Comparison of ENCODE assay signal across 8 mouse cellular contexts in genomic region chr13:40843418-40844067, GRCm38 (mm10). TPM values are rescaled to one million over a fixed set of nuclear protein-coding genes. Genes with fewer than 3 reads are reported as not detected.
A peak's percentile ranks its signal among the peaks of the same experiment; 100 is the strongest.
DNase-seq lines count a peak whose midpoint lies in the region; ATAC-seq and TF ChIP-seq lines count a peak whose summit lies in the region.

No protein-coding gene starts in this region.

- no peak; the same call in 1 of the 2 replicates for ATAC-seq in hindbrain, embryonic 11.5 days (ENCODE audit: low FRiP score)
- no peak for ATAC-seq in hindbrain, embryonic 12.5 days (ENCODE audit: low FRiP score)
- ATAC-seq in intestine, postnatal 0 days: peak; percentile 25; the same call in 1 of the 2 replicates
- ATAC-seq in midbrain, embryonic 16.5 days: peak; percentile 66

- no peaks in the 10 kb centered on the region for H3K9me3 ChIP-seq in hindbrain, embryonic 11.5 days (ENCODE audit: control insufficient read depth, low read length)
- H3K9me3 ChIP-seq in hindbrain, embryonic 12.5 days (replicated peaks): no peaks in the 10 kb centered on the region
- no peaks in the 10 kb centered on the region for H3K9me3 ChIP-seq in intestine, postnatal 0 days (ENCODE audit: control insufficient read depth)
- H3K9me3 ChIP-seq in midbrain, embryonic 16.5 days (replicated peaks; ENCODE audit: control insufficient read depth, low read length, poor library complexity, severe bottlenecking): no peaks in the 10 kb centered on the region

- no peaks in the 10 kb centered on the region for H3K4me1 ChIP-seq in hindbrain, embryonic 11.5 days (replicated peaks; ENCODE audit: control insufficient read depth, insufficient read depth, low read length)
- no peaks in the 10 kb centered on the region for H3K4me1 ChIP-seq in hindbrain, embryonic 12.5 days
- H3K4me1 ChIP-seq in intestine, postnatal 0 days (replicated peaks; ENCODE audit: control insufficient read depth, insufficient read depth, low read length): no peaks in the 10 kb centered on the region
- no peaks in the 10 kb centered on the region for H3K4me1 ChIP-seq in midbrain, embryonic 16.5 days (ENCODE audit: control insufficient read depth, insufficient read depth, low read length)

- no peaks in the 10 kb centered on the region for H3K27me3 ChIP-seq in hindbrain, embryonic 11.5 days (ENCODE audit: control insufficient read depth, insufficient read depth, low read length)
- no peaks in the 10 kb centered on the region for H3K27me3 ChIP-seq in hindbrain, embryonic 12.5 days
- H3K27me3 ChIP-seq in intestine, postnatal 0 days (replicated peaks; ENCODE audit: control insufficient read depth, insufficient read depth, low read length): no peaks in the 10 kb centered on the region
- no peaks in the 10 kb centered on the region for H3K27me3 ChIP-seq in midbrain, embryonic 16.5 days (ENCODE audit: control insufficient read depth, insufficient read depth, low read depth, low read length)

- intact Hi-C loops in gastrocnemius, adult 2 months (cut with DNase I): loop anchor here (1.0 to 5.0 kb wide), 3 partner anchors 134 to 394 kb away; no protein-coding TSS in a partner anchor
- intact Hi-C loops in left cerebral cortex, postnatal 36 days (cut with DNase I): loop anchor here (5.0 kb wide), 1 partner anchor 394 kb away; no protein-coding TSS in a partner anchor

- no peak overlapping the region for H3K9ac ChIP-seq in hindbrain, embryonic 11.5 days (ENCODE audit: low read depth, low read length)
- no peak overlapping the region for H3K9ac ChIP-seq in hindbrain, embryonic 12.5 days
- H3K9ac ChIP-seq in intestine, postnatal 0 days (ENCODE audit: low read depth, low read length): no peak overlapping the region
- H3K9ac ChIP-seq in midbrain, embryonic 16.5 days (ENCODE audit: low read depth, low read length): no peak overlapping the region

- 26% methylated on average over 5 of the region's 5 CpGs for WGBS in hindbrain, embryonic 11.5 days
- WGBS in hindbrain, embryonic 12.5 days: 23% methylated on average over 5 of the region's 5 CpGs
- 15% methylated on average over 5 of the region's 5 CpGs for WGBS in intestine, postnatal 0 days
- 22% methylated on average over 5 of the region's 5 CpGs for WGBS in midbrain, embryonic 16.5 days

- H3K4me2 ChIP-seq in hindbrain, embryonic 11.5 days (replicated peaks; ENCODE audit: low read depth, low read length): no peak overlapping the region
- H3K4me2 ChIP-seq in hindbrain, embryonic 12.5 days (replicated peaks): no peak overlapping the region
- peak overlapping the region; percentile 25; the same call in 1 of the 2 replicates for H3K4me2 ChIP-seq in intestine, postnatal 0 days (replicated peaks; ENCODE audit: low read depth)
- H3K4me2 ChIP-seq in midbrain, embryonic 16.5 days (ENCODE audit: low read length): peak overlapping the region; percentile 5; the same call in 1 of the 2 replicates

- TF ChIP-seq CTCF in gastrocnemius, adult 2 months (IDR thresholded peaks at IDR 0.05): peak; percentile 82
- TF ChIP-seq CTCF in intestine, postnatal 0 days (IDR thresholded peaks at IDR 0.05; ENCODE audit: low read depth): peak; percentile 94

- no peaks in the 10 kb centered on the region for H3K36me3 ChIP-seq in hindbrain, embryonic 11.5 days (ENCODE audit: control insufficient read depth, insufficient read depth, low read length)
- H3K36me3 ChIP-seq in hindbrain, embryonic 12.5 days: no peaks in the 10 kb centered on the region
- no peaks in the 10 kb centered on the region for H3K36me3 ChIP-seq in intestine, postnatal 0 days (ENCODE audit: control insufficient read depth, insufficient read depth)
- no peaks in the 10 kb centered on the region for H3K36me3 ChIP-seq in midbrain, embryonic 16.5 days (ENCODE audit: control insufficient read depth, insufficient read depth, low read length)

- no peak overlapping the region for H3K4me3 ChIP-seq in hindbrain, embryonic 11.5 days (ENCODE audit: low read depth, low read length)
- H3K4me3 ChIP-seq in hindbrain, embryonic 12.5 days: no peak overlapping the region
- peak overlapping the region; percentile 52 for H3K4me3 ChIP-seq in gastrocnemius, adult 2 months
- H3K4me3 ChIP-seq in intestine, postnatal 0 days (ENCODE audit: low read depth, low read length): no peak overlapping the region
- no peak overlapping the region for H3K4me3 ChIP-seq in midbrain, embryonic 16.5 days (ENCODE audit: low read depth, low read length)

- H3K27ac ChIP-seq in hindbrain, embryonic 11.5 days (ENCODE audit: low read depth, low read length): no peak overlapping the region
- no peak overlapping the region for H3K27ac ChIP-seq in hindbrain, embryonic 12.5 days
- peak overlapping the region; percentile 54; the same call in 1 of the 2 replicates for H3K27ac ChIP-seq in gastrocnemius, adult 2 months
- no peak overlapping the region for H3K27ac ChIP-seq in intestine, postnatal 0 days (ENCODE audit: low read depth, low read length)
- no peak overlapping the region for H3K27ac ChIP-seq in midbrain, embryonic 16.5 days (ENCODE audit: low read length)

- DNase-seq in hindbrain, embryonic 11.5 days (ENCODE audit: low spot score): peak; percentile 80
- peak; percentile 40 to 67 for DNase-seq in cerebellum, postnatal 4 days (ENCODE audit: low spot score in 2 of 2)
- peak; percentile 75 for DNase-seq in gastrocnemius, adult 2 months
- DNase-seq in left cerebral cortex, postnatal 36 days (ENCODE audit: low spot score in 2 of 2): peak; percentile 21 to 66
- DNase-seq in spleen, postnatal 4 days (ENCODE audit: low spot score in 2 of 2): peak; percentile 57 to 77

RNA-seq across cellular contexts. Expression of gene Gcnt2, which starts 16.0 kb away (rescaled TPM):
- polyA plus RNA-seq in hindbrain, embryonic 11.5 days (2014; fragmentation: Nextera tagmentation; extraction: Ambion mirVana): 6.7 and 7.4 TPM in 2 replicates
- polyA plus RNA-seq in hindbrain, embryonic 12.5 days (2016; fragmentation: Nextera tagmentation; extraction: Ambion mirVana): 5.0 and 5.8 TPM in 2 replicates
- total RNA-seq in gastrocnemius, adult 2 months (2021): 1 to 10 TPM; 8.7 to 8.9 TPM
- polyA plus RNA-seq in intestine, postnatal 0 days (2015; fragmentation: Nextera tagmentation; extraction: Ambion mirVana): 20.2 and 20.5 TPM in 2 replicates
- 10 to 100 TPM; 17.5 to 18.3 TPM for total RNA-seq in left cerebral cortex, postnatal 36 days (2021)
- 4.0 TPM in 2 replicates for polyA plus RNA-seq in midbrain, embryonic 16.5 days (2015; fragmentation: Nextera tagmentation; extraction: Ambion mirVana)

Comparison
In these comparisons a context has a peak if more than half of its experiments do, and no peak if none do; other contexts are left out.
1. ATAC-seq: peak in intestine, postnatal 0 days (single experiment) and midbrain, embryonic 16.5 days (single experiment); none in hindbrain, embryonic 11.5 days (single experiment) and hindbrain, embryonic 12.5 days (single experiment).
2. H3K4me2 ChIP-seq: peak in intestine, postnatal 0 days (single experiment) and midbrain, embryonic 16.5 days (single experiment); none in hindbrain, embryonic 11.5 days (single experiment) and hindbrain, embryonic 12.5 days (single experiment).
3. Peak in every context shown above with its lines, with median percentiles within 50 percentile points of each other: DNase-seq.